Mouse (Mus musculus): ENCODE measurements at regions not wholly inside any gene's neighbourhood (a gene's known extent, or its start where the extent isn't known, plus 50 kb on each side); places are given as distances from the start of the nearest gene placed in this dataset.

DNA sequence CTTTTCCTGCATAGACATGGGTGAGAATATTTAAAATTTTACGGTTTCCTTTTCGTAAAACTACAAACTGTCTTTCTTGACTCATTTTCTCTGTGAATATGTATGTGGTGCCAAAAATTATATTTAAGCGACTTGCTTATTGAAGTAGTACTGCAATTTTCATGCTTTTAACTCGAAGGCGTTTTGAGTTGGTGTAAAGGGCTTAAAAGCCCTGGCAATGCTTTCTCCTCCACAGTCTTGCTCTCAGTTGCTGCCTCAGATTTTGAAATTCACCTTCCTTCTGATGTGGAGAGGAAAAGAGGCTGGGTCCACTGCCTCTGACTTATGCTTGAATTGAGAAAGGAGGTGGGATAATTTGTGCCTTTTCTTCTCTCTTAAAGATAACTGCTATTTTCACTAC lies 629.6 kb upstream of the Nrsn1 start:
- TF ChIP-seq CTCF (IDR thresholded peaks at IDR 0.05; ENCODE audit: low read depth) = no peak
- no peak for TF ChIP-seq EP300 (IDR thresholded peaks at IDR 0.05; ENCODE audit: low read depth)
